Mouse (Mus musculus): ENCODE data around the gene Hbb-bs.
"Not testable (repeated sequence)": the region's sequence is repeated elsewhere in the genome, so short reads cannot be mapped to it uniquely, and the experiment has no call there.

Hbb-bs gene

GRCm38 (mm10) chr7:103827808-103828207 is at the start of gene Hbb-bs:
Gene Hbb-bs (minus strand): TSS chr7:103828096.
- no peak for DNase-seq (ENCODE audit: low read depth)

- no peak for DNase-seq (ENCODE audit: low read depth)
These were observed 49.2 kb upstream of the Hbb-bs start for GRCm38 (mm10) chr7:103877093-103877492.

- DNase-seq (ENCODE audit: low read depth), result no peak
These were observed 46.6 kb upstream of the Hbb-bs start for GRCm38 (mm10) chr7:103874451-103874850.

- peak; percentile 8 for DNase-seq (ENCODE audit: low read depth)
These were observed 45.2 kb upstream of the Hbb-bs start for GRCm38 (mm10) chr7:103873064-103873463.

GRCm38 (mm10) chr7:103870667-103871066 is 42.8 kb upstream of the Hbb-bs start:
- no peak for DNase-seq (ENCODE audit: low read depth)

- no peak for DNase-seq (ENCODE audit: low read depth)
These were observed 37.8 kb upstream of the Hbb-bs start for GRCm38 (mm10) chr7:103865716-103866115.

- no peak for DNase-seq (ENCODE audit: low read depth)
These were observed 33.6 kb upstream of the Hbb-bs start for GRCm38 (mm10) chr7:103861531-103861930.

- DNase-seq (ENCODE audit: low read depth), result peak; percentile 49
These were observed 33.0 kb upstream of the Hbb-bs start for GRCm38 (mm10) chr7:103860855-103861254.

- DNase-seq (ENCODE audit: low read depth), result no peak
These were observed 31.2 kb upstream of the Hbb-bs start for GRCm38 (mm10) chr7:103859076-103859475.

- DNase-seq (ENCODE audit: low read depth), result no peak
These were observed 26.8 kb upstream of the Hbb-bs start for GRCm38 (mm10) chr7:103854669-103855068.

- no peak for DNase-seq (ENCODE audit: low read depth)
These were observed 25.2 kb upstream of the Hbb-bs start, which contains the start of gene Hbb-y for GRCm38 (mm10) chr7:103853090-103853489. Gene Hbb-y (minus strand): TSS chr7:103853216.

GRCm38 (mm10) chr7:103844525-103845325 is 16.8 kb upstream of the Hbb-bs start:
- no peak for DNase-seq (ENCODE audit: low read depth)

- DNase-seq (ENCODE audit: low read depth), result no peak
These were observed 15.1 kb upstream of the Hbb-bs start, which contains the start of gene Hbb-bh1 for GRCm38 (mm10) chr7:103843034-103843433. Gene Hbb-bh1 (minus strand): TSS chr7:103843164.

- DNase-seq (ENCODE audit: low read depth), result no peak
These were observed 12.4 kb upstream of the Hbb-bs start, which contains the start of gene Hbb-bh2 for GRCm38 (mm10) chr7:103840268-103840667. Gene Hbb-bh2 (minus strand): TSS chr7:103840520.

- DNase-seq (ENCODE audit: low read depth), result not testable (repeated sequence)
These were observed 757 bp downstream of the Hbb-bs start for GRCm38 (mm10) chr7:103827139-103827538.

GRCm38 (mm10) chr7:103826255-103826887 is 1.5 kb downstream of the Hbb-bs start:
- no peak for DNase-seq (ENCODE audit: low read depth)

GRCm38 (mm10) chr7:103825536-103826254 is 2.2 kb downstream of the Hbb-bs start:
- no peak for DNase-seq (ENCODE audit: low read depth)

- DNase-seq (ENCODE audit: low read depth), result no peak
These were observed 3.3 kb downstream of the Hbb-bs start for GRCm38 (mm10) chr7:103824597-103824996.

GRCm38 (mm10) chr7:103815085-103815484 is 12.8 kb downstream of the Hbb-bs start:
- DNase-seq (ENCODE audit: low read depth), result not testable (repeated sequence)

- DNase-seq (ENCODE audit: low read depth), result no peak
These were observed 14.1 kb downstream of the Hbb-bs start, which contains the start of gene Hbb-bt for GRCm38 (mm10) chr7:103813766-103814165. Gene Hbb-bt (minus strand): TSS chr7:103813996.

GRCm38 (mm10) chr7:103813152-103813551 is 14.7 kb downstream of the Hbb-bs start:
- DNase-seq (ENCODE audit: low read depth), result not testable (repeated sequence)

- DNase-seq (ENCODE audit: low read depth), result no peak
These were observed 15.7 kb downstream of the Hbb-bs start for GRCm38 (mm10) chr7:103812174-103812573.

Measured in fibroblast of lung, adult 2 months (primary cell).